Mouse (Mus musculus) forebrain, postnatal 0 days (tissue): ENCODE results near the gene Armh2. TPM values are rescaled to one million over a fixed set of nuclear protein-coding genes. Genes with fewer than 3 reads are reported as not detected.
A peak's percentile ranks its signal among the peaks of the same experiment; 100 is the strongest.
"Not testable (repeated sequence)": the region's sequence is repeated elsewhere in the genome, so short reads cannot be mapped to it uniquely, and the experiment has no call there.

Experiments used
- ATAC-seq: fragments of 200-750 bp; cut with Nextera tagmentation; 2 replicates; pipeline ENCODE4 v1.8.0; 2017; ENCODE audit warnings: mild to moderate bottlenecking, moderate library complexity
- DNase-seq: peaks from one replicate; pipeline ENCODE4 v3.0.0-alpha.2; 2015
- H3K27ac ChIP-seq: fragments of 300-500 bp; sonication (generic); 2 replicates; pipeline ENCODE4 v1.5.1; 2014; ENCODE audit warnings: low read depth, mild to moderate bottlenecking, antibody characterized with exemption, low read length, moderate library complexity, mixed read lengths
- H3K27me3 ChIP-seq: fragments of 300-500 bp; sonication (generic); 2 replicates; pipeline ENCODE4 v1.6.1; 2014; ENCODE audit warnings: mild to moderate bottlenecking, low read length, mixed read lengths; ENCODE audit not compliant: insufficient read depth
- H3K36me3 ChIP-seq: fragments of 300-500 bp; sonication (generic); 2 replicates; pipeline ENCODE4 v1.6.1; 2014; ENCODE audit warnings: mild to moderate bottlenecking, moderate library complexity; ENCODE audit not compliant: insufficient read depth
- H3K4me1 ChIP-seq: fragments of 300-500 bp; sonication (generic); 2 replicates; pipeline ENCODE4 v1.6.1; 2014; ENCODE audit warnings: antibody characterized with exemption; ENCODE audit not compliant: insufficient read depth
- H3K4me2 ChIP-seq: fragments of 300-500 bp; sonication (generic); 2 replicates; pipeline ENCODE4 v1.6.1; 2014; ENCODE audit warnings: low read depth, mild to moderate bottlenecking, moderate library complexity
- H3K4me3 ChIP-seq: fragments of 300-500 bp; sonication (generic); 2 replicates; pipeline ENCODE4 v1.5.1; 2014; ENCODE audit warnings: low read depth, low read length, mixed read lengths
- H3K9ac ChIP-seq: fragments of 300-500 bp; sonication (generic); 2 replicates; pipeline ENCODE4 v1.6.1; 2014; ENCODE audit warnings: mild to moderate bottlenecking
- H3K9me3 ChIP-seq: fragments of 300-500 bp; sonication (generic); 2 replicates; pipeline ENCODE4 v1.6.1; 2016; ENCODE audit warnings: low read length
- CTCF ChIP-seq: sonication (generic); IDR thresholded peaks from 2 replicates; pipeline ENCODE4 v1.5.1; 2016; ENCODE audit warnings: antibody characterized with exemption, control low read depth, low read depth
- WGBS: fragments of 180-500 bp; shearing (Covaris S2); extraction: QIAGEN DNeasy Blood & Tissue Kit; methylation state at CpG from one replicate; pipeline ENCODE4 v1.1.7; 2014; 5-methylcytosine and 5-hydroxymethylcytosine counted together
- polyA plus RNA-seq: library from polyadenylated mRNA; unstranded; fragments of >200 nt; fragmentation: Nextera tagmentation; extraction: Ambion mirVana; gene quantifications from 2 replicates; pipeline ENCODE4 v1.2.1, GENCODE M21; 2015
- total RNA-seq: library from RNA; depleted of rRNA; stranded (reverse); fragments of >200 nt; gene quantifications from 2 replicates; pipeline ENCODE4 v1.2.3, GENCODE M21; 2014

Armh2 gene
- total and polyA plus RNA-seq, 2 experiments from 2014 or later, result 0.86 TPM; not detected in 1

DNA sequence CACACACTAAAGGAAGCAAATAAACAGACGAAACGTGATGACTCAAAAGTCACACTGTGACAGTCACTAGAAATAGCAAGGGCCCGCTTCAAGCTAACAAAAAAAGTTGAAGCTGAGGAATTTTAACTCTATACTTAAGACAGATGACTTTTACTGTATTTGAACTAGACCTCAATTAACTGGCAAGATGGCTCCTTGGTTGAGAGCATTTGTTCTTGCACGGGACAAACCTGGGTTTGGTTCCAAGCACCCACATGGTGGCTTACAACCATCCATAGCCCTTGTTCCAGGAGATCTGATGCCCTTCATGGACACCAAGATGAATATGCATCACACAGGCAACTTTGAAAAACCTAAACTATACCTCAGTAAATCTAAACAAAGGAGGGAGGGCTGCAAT, 21.2 kb downstream of the Armh2 start:
- 35% methylated on average over 4 of the region's 4 CpGs for WGBS
- ATAC-seq, result no peak

GRCm38 (mm10) chr13:24767809-24768208, 26.8 kb downstream of the Armh2 start:
- H3K4me2 ChIP-seq, H3K27me3 ChIP-seq, H3K9ac ChIP-seq, ATAC-seq, H3K4me1 ChIP-seq, H3K4me3 ChIP-seq, DNase-seq, H3K27ac ChIP-seq, H3K9me3 ChIP-seq, H3K36me3 ChIP-seq: not testable (repeated sequence)
- WGBS, result 78% methylated on average over 4 of the region's 4 CpGs

More for the DNA sequence above, 21.2 kb downstream of the Armh2 start:
- no peak overlapping the region for H3K27ac ChIP-seq
- peak overlapping the region; percentile 60 for H3K4me3 ChIP-seq
- peak overlapping the region; percentile 51 for H3K4me2 ChIP-seq
- no peaks in the 10 kb centered on the region for H3K36me3 ChIP-seq
- H3K27me3 ChIP-seq, result no peaks in the 10 kb centered on the region
- H3K9me3 ChIP-seq, result no peaks in the 10 kb centered on the region
- TF ChIP-seq CTCF, result no peak
- no peaks in the 10 kb centered on the region; the same call in 1 of the 2 replicates for H3K4me1 ChIP-seq
- DNase-seq, result no peak
- H3K9ac ChIP-seq, result no peak overlapping the region

GRCm38 (mm10) chr13:24771482-24771881, 30.4 kb downstream of the Armh2 start:
- H3K4me1 ChIP-seq, H3K4me2 ChIP-seq, H3K9ac ChIP-seq: not testable (repeated sequence)

DNA sequence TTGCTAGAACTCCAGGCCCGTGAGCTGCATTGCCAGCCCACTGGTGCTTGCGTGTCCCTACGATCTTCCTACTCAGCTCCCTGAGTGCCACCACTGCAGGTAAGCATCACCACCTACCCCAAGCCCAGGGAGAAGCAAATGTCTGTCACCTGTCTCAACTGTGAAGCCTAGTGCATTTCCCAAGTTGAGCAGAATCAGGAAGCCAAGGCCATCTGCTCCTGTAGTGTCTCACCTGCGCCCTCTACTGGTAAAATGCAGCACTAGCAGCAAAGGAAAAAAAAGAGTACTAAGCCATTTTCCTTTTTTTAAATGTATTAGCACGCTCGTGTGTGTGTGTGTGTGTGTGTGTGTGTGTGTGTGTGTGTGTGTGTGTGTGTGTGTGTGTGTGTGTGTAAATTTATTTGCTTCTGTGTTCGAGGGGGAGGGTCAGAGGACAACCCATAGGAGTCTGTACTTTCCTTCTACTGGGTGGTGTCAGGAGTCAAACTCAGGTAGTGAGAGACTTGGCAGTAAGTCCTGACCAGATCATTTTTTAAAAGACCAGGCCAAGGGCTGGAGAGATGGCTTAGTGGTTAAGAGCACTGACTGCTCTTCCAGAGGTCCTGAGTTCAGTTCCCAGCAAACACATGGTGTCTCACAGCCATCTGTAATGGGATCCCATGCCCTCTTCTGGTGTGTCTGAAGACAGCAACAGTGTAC, 35.3 kb downstream of the Armh2 start:
- H3K4me2 ChIP-seq, result no peak overlapping the region
- H3K4me1 ChIP-seq, result no peaks in the 10 kb centered on the region
- peak; percentile 81 for TF ChIP-seq CTCF
- DNase-seq (peak; percentile 71), ATAC-seq (peak; percentile 59)
- no peak overlapping the region for H3K4me3 ChIP-seq
- H3K9ac ChIP-seq, result no peak overlapping the region
- H3K36me3 ChIP-seq, result no peaks in the 10 kb centered on the region
- no peaks in the 10 kb centered on the region for H3K9me3 ChIP-seq
- H3K27ac ChIP-seq, result no peak overlapping the region
- no peaks in the 10 kb centered on the region for H3K27me3 ChIP-seq
- WGBS, result 47% methylated on average over 7 of the region's 7 CpGs

More at GRCm38 (mm10) chr13:24771482-24771881, 30.4 kb downstream of the Armh2 start:
- H3K9me3 ChIP-seq, H3K27ac ChIP-seq, H3K36me3 ChIP-seq, H3K4me3 ChIP-seq, DNase-seq, ATAC-seq, H3K27me3 ChIP-seq: not testable (repeated sequence)
- 92% methylated on average over 10 of the region's 10 CpGs for WGBS

- Histone ChIP-seq H3K4me2 (no peak overlapping the region), H3K4me1 (no peaks in the 10 kb centered on the region), H3K9ac (no peak overlapping the region), H3K36me3 (no peaks in the 10 kb centered on the region), H3K27me3 (no peaks in the 10 kb centered on the region), H3K27ac (no peak overlapping the region), H3K9me3 (no peaks in the 10 kb centered on the region), H3K4me3 (no peak overlapping the region)
- TF ChIP-seq CTCF, result no peak
- 67% methylated on average over 2 of the region's 2 CpGs for WGBS
- no peak for ATAC-seq
- DNase-seq, result no peak
These were observed 37.0 kb downstream of the Armh2 start for GRCm38 (mm10) chr13:24778026-24778425.

- DNase-seq (no peak), ATAC-seq (no peak)
- H3K27me3 ChIP-seq, result no peaks in the 10 kb centered on the region
- no peak overlapping the region for H3K4me2 ChIP-seq
- H3K9me3 ChIP-seq, result no peaks in the 10 kb centered on the region
- 88% methylated on average over 8 of the region's 8 CpGs for WGBS
- H3K4me3 ChIP-seq, result no peak overlapping the region
- H3K9ac ChIP-seq, result no peak overlapping the region
- H3K27ac ChIP-seq, result no peak overlapping the region
- no peaks in the 10 kb centered on the region for H3K36me3 ChIP-seq
- no peak for TF ChIP-seq CTCF
- H3K4me1 ChIP-seq, result no peaks in the 10 kb centered on the region
These were observed 37.8 kb downstream of the Armh2 start for GRCm38 (mm10) chr13:24778706-24779380.

DNA sequence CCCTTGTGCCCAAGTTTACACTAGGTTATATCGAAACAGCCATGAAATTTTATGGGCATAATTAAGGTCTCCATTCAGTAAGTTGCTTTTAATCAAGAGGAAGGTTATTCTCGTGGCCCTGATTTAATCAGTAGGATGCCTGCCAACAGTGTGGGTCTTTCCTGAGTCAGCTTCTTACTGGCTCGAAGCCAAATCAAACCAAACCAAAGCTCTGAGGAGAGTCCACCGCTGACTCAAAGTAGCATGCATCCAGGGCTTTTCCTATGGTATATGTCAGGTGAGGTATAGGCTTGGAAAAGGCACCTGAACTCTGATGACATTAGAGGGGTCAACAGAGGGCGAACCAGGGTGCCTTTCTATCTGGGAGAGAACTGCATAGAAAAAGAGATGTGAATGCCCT, 40.9 kb downstream of the Armh2 start:
- H3K36me3 ChIP-seq, result no peaks in the 10 kb centered on the region
- H3K9me3 ChIP-seq, result no peaks in the 10 kb centered on the region
- no peak overlapping the region for H3K4me2 ChIP-seq
- TF ChIP-seq CTCF, result no peak
- no peak overlapping the region for H3K27ac ChIP-seq
- no peaks in the 10 kb centered on the region for H3K27me3 ChIP-seq
- WGBS, result 48% methylated on average over 5 of the region's 5 CpGs
- ATAC-seq (no peak), DNase-seq (no peak)
- H3K4me1 ChIP-seq, result no peaks in the 10 kb centered on the region
- H3K9ac ChIP-seq, result no peak overlapping the region
- no peak overlapping the region for H3K4me3 ChIP-seq
